ENCODE assay signal across 12 mouse cellular contexts in the genomic region with DNA sequence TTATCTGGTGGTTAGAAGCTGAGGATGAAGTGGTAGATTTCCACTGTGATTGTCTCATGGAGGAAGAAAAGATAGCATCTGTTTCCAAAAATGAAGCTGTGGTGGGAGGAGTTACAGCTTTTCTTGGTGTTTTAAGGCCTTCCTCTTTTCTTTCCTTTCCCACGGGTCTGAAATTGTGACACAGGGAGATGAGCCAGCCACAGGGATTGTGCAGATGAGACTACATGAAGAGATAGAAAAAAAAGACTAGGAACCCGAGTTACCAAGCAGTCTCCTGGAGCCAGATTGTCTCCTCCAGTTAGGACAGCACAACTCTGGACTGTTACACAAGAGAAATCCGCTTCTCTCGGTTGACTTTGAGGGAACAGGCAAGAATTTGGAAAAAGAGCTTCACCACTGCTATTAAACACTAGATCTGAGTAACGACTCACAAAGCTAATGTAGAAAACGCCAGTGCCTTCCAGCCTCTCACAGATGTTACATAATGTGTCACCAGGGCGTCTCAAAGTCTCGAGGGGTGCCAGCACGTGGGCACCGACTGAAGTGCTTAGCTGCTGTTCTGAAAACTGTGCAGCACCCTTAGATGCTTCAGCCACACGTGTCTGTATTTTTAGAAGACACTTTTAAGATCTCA. TPM values are rescaled to one million over a fixed set of nuclear protein-coding genes. Genes with fewer than 3 reads are reported as not detected.
DNase-seq lines count a peak whose midpoint lies in the region; ATAC-seq lines count a peak whose summit lies in the region.
"Had no signal": no experiment of that assay in that cellular context is flagged by ENCODE, and none has a peak within 500 bp of the region (broad histone marks: within the 10 kb centered on the region; RNA-seq: fewer than 3 reads in every experiment).

No protein-coding gene starts in this region.

- intact Hi-C loops in left cerebral cortex, postnatal 4 days (cut with DNase I): no loop called here

- ATAC-seq in frontal cortex, adult (ENCODE audit: low TSS enrichment): peak; percentile 57
- ATAC-seq: Patski had no signal

- no peak for DNase-seq in frontal cortex, postnatal 25 days (ENCODE audit: low spot score in 2 of 2)
- DNase-seq in left cerebral cortex, adult 9 months (ENCODE audit: low spot score in 2 of 2): peak; percentile 69 to 81
- DNase-seq in left cerebral cortex, postnatal 4 days: no peak
- DNase-seq in frontal cortex, postnatal 10 days (ENCODE audit: low spot score in 2 of 2): peak; percentile 46 to 68
- DNase-seq in right cerebral cortex, postnatal 36 days (ENCODE audit: low spot score in 2 of 2): peak; percentile 68 to 72
- no peak for DNase-seq in lung, postnatal 25 days (ENCODE audit: low spot score)
- DNase-seq: gastrocnemius, postnatal 10 days; kidney, adult 9 months; lung, postnatal 10 days had no signal

RNA-seq across cellular contexts. Expression of a gene that starts 29.9 kb away (rescaled TPM):
- not detected for total RNA-seq in left cerebral cortex, postnatal 4 days (2021)
- total RNA-seq: gastrocnemius, postnatal 10 days; heart, postnatal 25 days had no signal

Comparison
In these comparisons a context has a peak if more than half of its experiments do, and no peak if none do; other contexts are left out.
1. DNase-seq: peak in left cerebral cortex, adult 9 months (2 of 2), frontal cortex, postnatal 10 days (2 of 2) and right cerebral cortex, postnatal 36 days (2 of 2); none in frontal cortex, postnatal 25 days (0 of 2), left cerebral cortex, postnatal 4 days (single experiment) and lung, postnatal 25 days (single experiment).